Mouse (Mus musculus) adipocyte (in vitro differentiated cells): Measurements from ENCODE around the gene Eml6.
"Not testable (repeated sequence)": the region's sequence is repeated elsewhere in the genome, so short reads cannot be mapped to it uniquely, and the experiment has no call there.

ENCODE experiments used
- DNase-seq: peaks from one replicate; pipeline ENCODE4 v3.0.0-alpha.2; 2016; ENCODE audit warnings: low spot score

Gene Eml6

GRCm38 (mm10) chr11:29788921-29789638, 236.8 kb downstream of the Eml6 start:
- no peak for DNase-seq

- DNase-seq, result no peak
Observed at GRCm38 (mm10) chr11:29788499-29788898, 237.3 kb downstream of the Eml6 start.

- DNase-seq, result no peak
Observed at GRCm38 (mm10) chr11:29787473-29787872, 238.4 kb downstream of the Eml6 start.

- no peak for DNase-seq
Observed at GRCm38 (mm10) chr11:29786583-29787219, 239.1 kb downstream of the Eml6 start.

GRCm38 (mm10) chr11:29779409-29780026, 246.3 kb downstream of the Eml6 start:
- no peak for DNase-seq

GRCm38 (mm10) chr11:29778936-29779335, 246.9 kb downstream of the Eml6 start:
- DNase-seq, result no peak

GRCm38 (mm10) chr11:29777964-29778363, 247.9 kb downstream of the Eml6 start:
- DNase-seq, result peak; percentile 69

- no peak for DNase-seq
Observed at GRCm38 (mm10) chr11:29774760-29775159, 251.1 kb downstream of the Eml6 start.

- DNase-seq, result no peak
Observed at GRCm38 (mm10) chr11:29774296-29774695, 251.5 kb downstream of the Eml6 start.

- peak; percentile 74 for DNase-seq
Observed at GRCm38 (mm10) chr11:29772279-29772678, 253.6 kb downstream of the Eml6 start.

- no peak for DNase-seq
Observed at GRCm38 (mm10) chr11:29770666-29771400, 255.0 kb downstream of the Eml6 start.

- peak; percentile 55 for DNase-seq
Observed at GRCm38 (mm10) chr11:29768523-29768922, 257.3 kb downstream of the Eml6 start.

GRCm38 (mm10) chr11:29766313-29766982, 259.4 kb downstream of the Eml6 start:
- DNase-seq, result no peak

GRCm38 (mm10) chr11:29765063-29765462, 260.8 kb downstream of the Eml6 start:
- DNase-seq, result no peak

GRCm38 (mm10) chr11:29762768-29763167, 263.1 kb downstream of the Eml6 start:
- DNase-seq, result peak; percentile 29

- no peak for DNase-seq
Observed at GRCm38 (mm10) chr11:29761387-29761786, 264.4 kb downstream of the Eml6 start.

GRCm38 (mm10) chr11:29758617-29759016, 267.2 kb downstream of the Eml6 start:
- no peak for DNase-seq

- not testable (repeated sequence) for DNase-seq
Observed at GRCm38 (mm10) chr11:29756007-29756406, 269.8 kb downstream of the Eml6 start.

GRCm38 (mm10) chr11:29751648-29752611, 273.9 kb downstream of the Eml6 start:
- DNase-seq, result no peak

GRCm38 (mm10) chr11:29751013-29751412, 274.8 kb downstream of the Eml6 start:
- DNase-seq, result no peak

- DNase-seq, result no peak
Observed at GRCm38 (mm10) chr11:29749468-29749829, 276.4 kb downstream of the Eml6 start.
